Mouse (Mus musculus): Measurements from ENCODE around the gene Fam186a.
"Not testable (repeated sequence)": the region's sequence is repeated elsewhere in the genome, so short reads cannot be mapped to it uniquely, and the experiment has no call there.

Gene Fam186a

GRCm38 (mm10) chr15:99966961-99967360 lies at the start of gene Fam186a:
TSS of gene Fam186a (minus strand) at chr15:99967061.
- DNase-seq (ENCODE audit: low read depth, low spot score) = no peak

GRCm38 (mm10) chr15:100006180-100006579 lies 39.3 kb upstream of the Fam186a start:
- no peak for DNase-seq (ENCODE audit: low read depth, low spot score)

- no peak for DNase-seq (ENCODE audit: low read depth, low spot score)
These were observed 37.9 kb upstream of the Fam186a start for GRCm38 (mm10) chr15:100004677-100005273.

- no peak for DNase-seq (ENCODE audit: low read depth, low spot score)
These were observed 32.5 kb upstream of the Fam186a start for GRCm38 (mm10) chr15:99999390-99999789.

- no peak for DNase-seq (ENCODE audit: low read depth, low spot score)
These were observed 30.4 kb upstream of the Fam186a start for GRCm38 (mm10) chr15:99997114-99997804.

GRCm38 (mm10) chr15:99993100-99993499 lies 26.2 kb upstream of the Fam186a start:
- no peak for DNase-seq (ENCODE audit: low read depth, low spot score)

- no peak for DNase-seq (ENCODE audit: low read depth, low spot score)
These were observed 12.9 kb upstream of the Fam186a start for GRCm38 (mm10) chr15:99979715-99980114.

- DNase-seq (ENCODE audit: low read depth, low spot score) = no peak
These were observed 12.4 kb upstream of the Fam186a start for GRCm38 (mm10) chr15:99979266-99979665.

- not testable (repeated sequence) for DNase-seq (ENCODE audit: low read depth, low spot score)
These were observed 9.3 kb upstream of the Fam186a start for GRCm38 (mm10) chr15:99976121-99976520.

- DNase-seq (ENCODE audit: low read depth, low spot score) = no peak
These were observed 7.8 kb upstream of the Fam186a start for GRCm38 (mm10) chr15:99974476-99975220.

- peak; percentile 47 for DNase-seq (ENCODE audit: low read depth, low spot score)
These were observed 6.4 kb upstream of the Fam186a start for GRCm38 (mm10) chr15:99972989-99973911.

- DNase-seq (ENCODE audit: low read depth, low spot score) = peak; percentile 93
These were observed 5.6 kb upstream of the Fam186a start for GRCm38 (mm10) chr15:99972361-99972988.

GRCm38 (mm10) chr15:99970606-99971005 lies 3.7 kb upstream of the Fam186a start:
- peak; percentile 30 for DNase-seq (ENCODE audit: low read depth, low spot score)

- DNase-seq (ENCODE audit: low read depth, low spot score) = not testable (repeated sequence)
These were observed 2.9 kb upstream of the Fam186a start, which contains the start of gene Larp4 for GRCm38 (mm10) chr15:99969765-99970164. TSS of gene Larp4 (plus strand) at chr15:99970065.

- DNase-seq (ENCODE audit: low read depth, low spot score) = no peak
These were observed 1.6 kb downstream of the Fam186a start for GRCm38 (mm10) chr15:99965103-99965775.

- DNase-seq (ENCODE audit: low read depth, low spot score) = no peak
These were observed 11.5 kb downstream of the Fam186a start for GRCm38 (mm10) chr15:99955324-99955723.

GRCm38 (mm10) chr15:99940970-99941630 lies 25.8 kb downstream of the Fam186a start:
- no peak for DNase-seq (ENCODE audit: low read depth, low spot score)

- no peak for DNase-seq (ENCODE audit: low read depth, low spot score)
These were observed 26.4 kb downstream of the Fam186a start for GRCm38 (mm10) chr15:99940426-99940825.

GRCm38 (mm10) chr15:99937841-99938240 lies 29.0 kb downstream of the Fam186a start:
- DNase-seq (ENCODE audit: low read depth, low spot score) = no peak

GRCm38 (mm10) chr15:99936659-99937058 lies 30.2 kb downstream of the Fam186a start:
- DNase-seq (ENCODE audit: low read depth, low spot score) = no peak

All from skeletal muscle tissue, adult 2 months (tissue).